Mouse (Mus musculus) lung, postnatal 4 days (tissue): ENCODE measurements at regions not wholly inside any gene's neighbourhood (a gene's known extent, or its start where the extent isn't known, plus 50 kb on each side); places are given as distances from the start of the nearest gene placed in this dataset.

Experiments used
- DNase-seq, 2 experiments: peaks; one replicate each; pipeline ENCODE4 v3.0.0; 2021

GRCm38 (mm10) chr2:11853210-11853973 lies 75.7 kb downstream of the Ankrd16 start:
- peak; percentile 19 to 29 for DNase-seq

GRCm38 (mm10) chr2:11869983-11870382 lies 92.3 kb downstream of the Ankrd16 start:
- DNase-seq, result no peak

GRCm38 (mm10) chr2:11880005-11880404 lies 102.3 kb downstream of the Ankrd16 start:
- no peak for DNase-seq

- no peak for DNase-seq
These were observed 117.3 kb downstream of the Ankrd16 start for GRCm38 (mm10) chr2:11894792-11895568.

GRCm38 (mm10) chr2:11899698-11900660 lies 122.3 kb downstream of the Ankrd16 start:
- DNase-seq, result no peak

- DNase-seq, result no peak
These were observed 137.1 kb downstream of the Ankrd16 start for GRCm38 (mm10) chr2:11914782-11915181.

- DNase-seq, result no peak
These were observed 139.7 kb downstream of the Ankrd16 start for GRCm38 (mm10) chr2:11917373-11917772.

GRCm38 (mm10) chr2:11918070-11918469 lies 140.4 kb downstream of the Ankrd16 start:
- no peak for DNase-seq

- DNase-seq, result no peak
These were observed 183.1 kb downstream of the Ankrd16 start for GRCm38 (mm10) chr2:11960777-11961176.

- DNase-seq, result no peak
These were observed 187.7 kb downstream of the Ankrd16 start for GRCm38 (mm10) chr2:11965374-11965773.

- no peak for DNase-seq
These were observed 189.3 kb downstream of the Ankrd16 start for GRCm38 (mm10) chr2:11967001-11967400.

- DNase-seq, result no peak
These were observed 194.3 kb downstream of the Ankrd16 start for GRCm38 (mm10) chr2:11971972-11972371.

GRCm38 (mm10) chr2:12001938-12002899 lies 224.5 kb downstream of the Ankrd16 start:
- no peak for DNase-seq

GRCm38 (mm10) chr2:12004330-12004729 lies 226.7 kb downstream of the Ankrd16 start:
- DNase-seq, result no peak

- no peak for DNase-seq
These were observed 229.5 kb downstream of the Ankrd16 start for GRCm38 (mm10) chr2:12007201-12007600.

GRCm38 (mm10) chr2:12011441-12011840 lies 233.8 kb downstream of the Ankrd16 start:
- DNase-seq, result peak in 1 of 2 experiments; percentile 22

- DNase-seq, result no peak
These were observed 241.9 kb downstream of the Ankrd16 start for GRCm38 (mm10) chr2:12019607-12020006.

- peak; percentile 75 to 87 for DNase-seq
These were observed 245.9 kb downstream of the Ankrd16 start for GRCm38 (mm10) chr2:12023402-12024111.

- DNase-seq, result no peak
These were observed 248.5 kb downstream of the Ankrd16 start for GRCm38 (mm10) chr2:12026220-12026619.

- DNase-seq, result peak; percentile 38 to 66
These were observed 256.0 kb downstream of the Ankrd16 start for GRCm38 (mm10) chr2:12033518-12034322.
